Mouse (Mus musculus): ENCODE measurements around the gene Tmem80. TPM values are rescaled to one million over a fixed set of nuclear protein-coding genes. Genes with fewer than 3 reads are reported as not detected.
A peak's percentile ranks its signal among the peaks of the same experiment; 100 is the strongest.

The Tmem80 gene
- total and polyA plus RNA-seq, 2 experiments from 2014 or later: 33.2 to 34.7 TPM

- TF ChIP-seq CTCF (IDR thresholded peaks at IDR 0.05; ENCODE audit: low read depth): no peak
- H3K27ac ChIP-seq (ENCODE audit: low read depth, low read length): no peak overlapping the region
- peaks cover 32% of the 10 kb centered on the region for H3K27me3 ChIP-seq (ENCODE audit: insufficient read depth, low read length)
- H3K9ac ChIP-seq: peak overlapping the region; percentile 64; the same call in 1 of the 2 replicates
- DNase-seq (no peak), ATAC-seq (peak; percentile 26; the same call in 1 of the 2 replicates)
- no peaks in the 10 kb centered on the region for H3K9me3 ChIP-seq (ENCODE audit: low read length)
- WGBS: 41% methylated on average over 15 of the region's 15 CpGs
- H3K4me3 ChIP-seq (ENCODE audit: low read depth, low read length): peak overlapping the region; percentile 50
- H3K4me2 ChIP-seq (ENCODE audit: low read depth): peak overlapping the region; percentile 96
- H3K36me3 ChIP-seq (ENCODE audit: insufficient read depth): peaks cover 9% of the 10 kb centered on the region
- peaks cover 6% of the 10 kb centered on the region; the same call in 1 of the 2 replicates for H3K4me1 ChIP-seq (ENCODE audit: insufficient read depth)
These were observed 34.8 kb upstream of the Tmem80 start for GRCm38 (mm10) chr7:141292583-141293388.

GRCm38 (mm10) chr7:141293852-141294471 lies 33.6 kb upstream of the Tmem80 start:
- DNase-seq (no peak), ATAC-seq (peak; percentile 12; the same call in 1 of the 2 replicates)
- peak overlapping the region; percentile 62 for H3K4me2 ChIP-seq (ENCODE audit: low read depth)
- no peak overlapping the region for H3K27ac ChIP-seq (ENCODE audit: low read depth, low read length)
- H3K27me3 ChIP-seq (ENCODE audit: insufficient read depth, low read length): peaks cover 32% of the 10 kb centered on the region
- WGBS: under 1% methylated on average over 52 of the region's 53 CpGs
- H3K9me3 ChIP-seq (ENCODE audit: low read length): no peaks in the 10 kb centered on the region
- 0 out of 2 replicates have a peak, but pooled peaks have one; percentile 13 for TF ChIP-seq CTCF (IDR thresholded peaks at IDR 0.05; ENCODE audit: low read depth)
- peaks cover 15% of the 10 kb centered on the region for H3K36me3 ChIP-seq (ENCODE audit: insufficient read depth)
- peak overlapping the region; percentile 25; the same call in 1 of the 2 replicates for H3K9ac ChIP-seq
- H3K4me3 ChIP-seq (ENCODE audit: low read depth, low read length): peak overlapping the region; percentile 30
- H3K4me1 ChIP-seq (ENCODE audit: insufficient read depth): peaks cover 6% of the 10 kb centered on the region; the same call in 1 of the 2 replicates

- 9% methylated on average over 22 of the region's 22 CpGs for WGBS
- Histone ChIP-seq H3K4me3 (ENCODE audit: low read depth, low read length) (peak overlapping the region; percentile 30), H3K36me3 (ENCODE audit: insufficient read depth) (peaks cover 17% of the 10 kb centered on the region), H3K9me3 (ENCODE audit: low read length) (no peaks in the 10 kb centered on the region), H3K27ac (ENCODE audit: low read depth, low read length) (no peak overlapping the region), H3K9ac (0 out of 2 replicates have a peak overlapping the region, but pooled peaks have one; percentile 25), H3K4me1 (ENCODE audit: insufficient read depth) (peaks cover 6% of the 10 kb centered on the region; the same call in 1 of the 2 replicates), H3K27me3 (ENCODE audit: insufficient read depth, low read length) (peaks cover 32% of the 10 kb centered on the region), H3K4me2 (ENCODE audit: low read depth) (peak overlapping the region; percentile 62)
- TF ChIP-seq CTCF (IDR thresholded peaks at IDR 0.05; ENCODE audit: low read depth): no peak
- DNase-seq (no peak), ATAC-seq (no peak)
These were observed 33.1 kb upstream of the Tmem80 start for GRCm38 (mm10) chr7:141294479-141294878.

- H3K4me2 ChIP-seq (ENCODE audit: low read depth): no peak overlapping the region
- peaks cover 23% of the 10 kb centered on the region for H3K27me3 ChIP-seq (ENCODE audit: insufficient read depth, low read length)
- ATAC-seq (no peak), DNase-seq (no peak)
- 77% methylated on average over 3 of the region's 3 CpGs for WGBS
- H3K9ac ChIP-seq: no peak overlapping the region
- no peak overlapping the region for H3K27ac ChIP-seq (ENCODE audit: low read depth, low read length)
- H3K4me1 ChIP-seq (ENCODE audit: insufficient read depth): peaks cover 3% of the 10 kb centered on the region; the same call in 1 of the 2 replicates
- H3K4me3 ChIP-seq (ENCODE audit: low read depth, low read length): no peak overlapping the region
- TF ChIP-seq CTCF (IDR thresholded peaks at IDR 0.05; ENCODE audit: low read depth): no peak
- peaks cover 45% of the 10 kb centered on the region for H3K36me3 ChIP-seq (ENCODE audit: insufficient read depth)
- H3K9me3 ChIP-seq (ENCODE audit: low read length): no peaks in the 10 kb centered on the region
These were observed 29.5 kb upstream of the Tmem80 start for GRCm38 (mm10) chr7:141297926-141298650.

GRCm38 (mm10) chr7:141299175-141299574 lies 28.4 kb upstream of the Tmem80 start:
- ATAC-seq (no peak), DNase-seq (no peak)
- 94% methylated on average over 8 of the region's 8 CpGs for WGBS
- peaks cover 56% of the 10 kb centered on the region for H3K36me3 ChIP-seq (ENCODE audit: insufficient read depth)
- TF ChIP-seq CTCF (IDR thresholded peaks at IDR 0.05; ENCODE audit: low read depth): no peak
- no peak overlapping the region for H3K4me2 ChIP-seq (ENCODE audit: low read depth)
- no peak overlapping the region for H3K27ac ChIP-seq (ENCODE audit: low read depth, low read length)
- H3K4me3 ChIP-seq (ENCODE audit: low read depth, low read length): no peak overlapping the region
- H3K4me1 ChIP-seq (ENCODE audit: insufficient read depth): no peaks in the 10 kb centered on the region
- H3K27me3 ChIP-seq (ENCODE audit: insufficient read depth, low read length): peaks cover 16% of the 10 kb centered on the region
- no peaks in the 10 kb centered on the region for H3K9me3 ChIP-seq (ENCODE audit: low read length)
- H3K9ac ChIP-seq: no peak overlapping the region

GRCm38 (mm10) chr7:141301386-141301785 lies 26.2 kb upstream of the Tmem80 start:
- H3K4me3 ChIP-seq (ENCODE audit: low read depth, low read length): no peak overlapping the region
- WGBS: 95% methylated on average over 9 of the region's 9 CpGs
- no peak overlapping the region for H3K9ac ChIP-seq
- no peak for ATAC-seq
- no peaks in the 10 kb centered on the region for H3K4me1 ChIP-seq (ENCODE audit: insufficient read depth)
- peaks cover 78% of the 10 kb centered on the region for H3K36me3 ChIP-seq (ENCODE audit: insufficient read depth)
- H3K27me3 ChIP-seq (ENCODE audit: insufficient read depth, low read length): no peaks in the 10 kb centered on the region
- no peaks in the 10 kb centered on the region for H3K9me3 ChIP-seq (ENCODE audit: low read length)
- H3K4me2 ChIP-seq (ENCODE audit: low read depth): no peak overlapping the region
- H3K27ac ChIP-seq (ENCODE audit: low read depth, low read length): no peak overlapping the region
- no peak for DNase-seq
- no peak for TF ChIP-seq CTCF (IDR thresholded peaks at IDR 0.05; ENCODE audit: low read depth)
